Mouse (Mus musculus): ENCODE measurements around the gene Gm9958. TPM values are rescaled to one million over a fixed set of nuclear protein-coding genes. Genes with fewer than 3 reads are reported as not detected.

The Gm9958 gene
- polyA plus RNA-seq, 1 experiment from 2014 or later, result 5.8 TPM

DNA sequence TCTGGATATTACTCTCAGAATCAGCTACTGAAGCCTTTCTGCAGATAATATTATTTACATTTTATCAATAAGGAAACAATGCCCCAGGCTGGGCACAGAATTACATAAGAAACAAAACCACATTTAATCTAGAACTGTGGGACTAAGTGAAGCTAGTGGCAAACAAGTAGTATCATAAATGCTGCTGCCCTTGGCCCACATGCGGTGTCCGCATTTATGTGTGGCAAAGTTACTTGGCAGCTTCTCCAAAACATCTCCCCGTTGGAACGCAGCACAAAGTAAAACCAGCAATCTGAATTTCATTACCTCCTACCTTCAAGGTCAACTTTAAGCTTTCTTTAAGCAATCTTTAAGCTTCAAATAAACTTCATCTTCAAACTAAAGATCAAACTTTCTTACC, 26.2 kb upstream of the Gm9958 start:
- WGBS, result 65% methylated on average over 4 of the region's 4 CpGs
- 0 out of 2 replicates have a peak overlapping the region, but pooled peaks have one; percentile 20 for H3K27ac ChIP-seq (ENCODE audit: low read length)
- H3K27me3 ChIP-seq (replicated peaks; ENCODE audit: insufficient read depth, low read length), result no peaks in the 10 kb centered on the region
- no peak for ATAC-seq
- no peaks in the 10 kb centered on the region for H3K9me3 ChIP-seq (ENCODE audit: low read length)
- no peak overlapping the region for H3K4me3 ChIP-seq (ENCODE audit: low read depth, low read length)
- no peak overlapping the region for H3K9ac ChIP-seq (replicated peaks; ENCODE audit: low read depth)
- H3K4me1 ChIP-seq (ENCODE audit: insufficient read depth, low read depth, low read length), result peaks cover 10% of the 10 kb centered on the region; the same call in 1 of the 2 replicates
- TF ChIP-seq CTCF (IDR thresholded peaks at IDR 0.05) (no peak), EP300 (IDR thresholded peaks at IDR 0.05) (no peak)
- DNase-seq (ENCODE audit: low spot score), result no peak
- H3K4me2 ChIP-seq (replicated peaks; ENCODE audit: low read depth, low read length), result no peak overlapping the region
- H3K36me3 ChIP-seq (ENCODE audit: insufficient read depth, low read length), result no peaks in the 10 kb centered on the region

GRCm38 (mm10) chr5:90346877-90347276, 20.1 kb upstream of the Gm9958 start:
- no peaks in the 10 kb centered on the region for H3K27me3 ChIP-seq (replicated peaks; ENCODE audit: insufficient read depth, low read length)
- H3K36me3 ChIP-seq (ENCODE audit: insufficient read depth, low read length), result no peaks in the 10 kb centered on the region
- H3K4me3 ChIP-seq (ENCODE audit: low read depth, low read length), result no peak overlapping the region
- H3K4me2 ChIP-seq (replicated peaks; ENCODE audit: low read depth, low read length), result no peak overlapping the region
- no peak overlapping the region for H3K9ac ChIP-seq (replicated peaks; ENCODE audit: low read depth)
- TF ChIP-seq EP300 (IDR thresholded peaks at IDR 0.05), result no peak
- no peak for TF ChIP-seq CTCF (IDR thresholded peaks at IDR 0.05)
- WGBS, result 85% methylated on average over 3 of the region's 3 CpGs
- ATAC-seq (no peak), DNase-seq (ENCODE audit: low spot score) (no peak)
- no peaks in the 10 kb centered on the region for H3K9me3 ChIP-seq (ENCODE audit: low read length)
- no peak overlapping the region for H3K27ac ChIP-seq (ENCODE audit: low read length)
- no peaks in the 10 kb centered on the region for H3K4me1 ChIP-seq (ENCODE audit: insufficient read depth, low read depth, low read length)

- no peak overlapping the region for H3K27ac ChIP-seq (ENCODE audit: low read length)
- ATAC-seq, result no peak
- H3K27me3 ChIP-seq (replicated peaks; ENCODE audit: insufficient read depth, low read length), result no peaks in the 10 kb centered on the region
- 90% methylated on average over 4 of the region's 4 CpGs for WGBS
- H3K4me1 ChIP-seq (ENCODE audit: insufficient read depth, low read depth, low read length), result no peaks in the 10 kb centered on the region
- H3K9me3 ChIP-seq (ENCODE audit: low read length), result no peaks in the 10 kb centered on the region
- H3K4me3 ChIP-seq (ENCODE audit: low read depth, low read length), result no peak overlapping the region
- H3K36me3 ChIP-seq (ENCODE audit: insufficient read depth, low read length), result no peaks in the 10 kb centered on the region
- no peak overlapping the region for H3K4me2 ChIP-seq (replicated peaks; ENCODE audit: low read depth, low read length)
- no peak overlapping the region for H3K9ac ChIP-seq (replicated peaks; ENCODE audit: low read depth)
- DNase-seq (ENCODE audit: low spot score), result no peak
- no peak for TF ChIP-seq CTCF (IDR thresholded peaks at IDR 0.05)
Measured at GRCm38 (mm10) chr5:90353552-90354317, 13.3 kb upstream of the Gm9958 start.

DNA sequence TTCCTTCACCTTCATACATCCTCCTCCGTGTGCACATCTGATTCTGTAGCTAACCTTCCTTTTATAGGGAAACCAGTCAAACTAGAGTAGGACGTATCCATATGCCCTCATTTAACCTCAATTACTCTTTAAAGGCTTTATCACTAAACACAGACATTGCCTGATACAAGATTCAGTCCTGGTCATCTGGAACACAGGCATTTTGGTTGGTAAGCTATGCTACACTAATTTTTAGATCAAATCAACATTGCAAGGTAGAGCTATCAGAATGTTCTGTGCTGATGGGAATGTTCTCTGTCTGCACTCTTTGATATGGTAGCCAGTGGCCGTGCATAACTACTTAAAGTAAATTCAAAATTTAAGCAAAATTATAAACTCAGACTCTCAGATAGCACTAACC, 11.2 kb upstream of the Gm9958 start:
- ATAC-seq, result no peak

GRCm38 (mm10) chr5:90364526-90364925, 2.5 kb upstream of the Gm9958 start:
- Histone ChIP-seq H3K4me2 (replicated peaks; ENCODE audit: low read depth, low read length) (peak overlapping the region; percentile 83), H3K9me3 (ENCODE audit: low read length) (no peaks in the 10 kb centered on the region), H3K9ac (replicated peaks; ENCODE audit: low read depth) (peak overlapping the region; percentile 88), H3K4me3 (ENCODE audit: low read depth, low read length) (peak overlapping the region; percentile 96), H3K27ac (ENCODE audit: low read length) (peak overlapping the region; percentile 100), H3K4me1 (ENCODE audit: insufficient read depth, low read depth, low read length) (peaks cover 6% of the 10 kb centered on the region; the same call in 1 of the 2 replicates), H3K27me3 (replicated peaks; ENCODE audit: insufficient read depth, low read length) (no peaks in the 10 kb centered on the region), H3K36me3 (ENCODE audit: insufficient read depth, low read length) (no peaks in the 10 kb centered on the region)
- DNase-seq (ENCODE audit: low spot score) (peak; percentile 91), ATAC-seq (no peak)
- TF ChIP-seq EP300 (IDR thresholded peaks at IDR 0.05) (no peak), CTCF (IDR thresholded peaks at IDR 0.05) (peak; percentile 77)
- under 1% methylated on average over 6 of the region's 6 CpGs for WGBS

More for the DNA sequence above, 11.2 kb upstream of the Gm9958 start:
- no peaks in the 10 kb centered on the region for H3K36me3 ChIP-seq (ENCODE audit: insufficient read depth, low read length)
- no peaks in the 10 kb centered on the region for H3K9me3 ChIP-seq (ENCODE audit: low read length)
- no peak for TF ChIP-seq CTCF (IDR thresholded peaks at IDR 0.05)
- no peak for TF ChIP-seq EP300 (IDR thresholded peaks at IDR 0.05)
- no peak overlapping the region for H3K4me2 ChIP-seq (replicated peaks; ENCODE audit: low read depth, low read length)
- no peaks in the 10 kb centered on the region for H3K27me3 ChIP-seq (replicated peaks; ENCODE audit: insufficient read depth, low read length)
- no peak for DNase-seq (ENCODE audit: low spot score)
- H3K4me3 ChIP-seq (ENCODE audit: low read depth, low read length), result no peak overlapping the region
- H3K4me1 ChIP-seq (ENCODE audit: insufficient read depth, low read depth, low read length), result no peaks in the 10 kb centered on the region
- 85% methylated on average over 3 of the region's 3 CpGs for WGBS
- H3K9ac ChIP-seq (replicated peaks; ENCODE audit: low read depth), result no peak overlapping the region
- H3K27ac ChIP-seq (ENCODE audit: low read length), result no peak overlapping the region

GRCm38 (mm10) chr5:90365141-90365951, 1.7 kb upstream of the Gm9958 start:
- Histone ChIP-seq H3K27me3 (replicated peaks; ENCODE audit: insufficient read depth, low read length) (no peaks in the 10 kb centered on the region), H3K4me1 (ENCODE audit: insufficient read depth, low read depth, low read length) (peaks cover 6% of the 10 kb centered on the region; the same call in 1 of the 2 replicates), H3K9ac (replicated peaks; ENCODE audit: low read depth) (peak overlapping the region; percentile 88), H3K4me3 (ENCODE audit: low read depth, low read length) (peak overlapping the region; percentile 96), H3K9me3 (ENCODE audit: low read length) (no peaks in the 10 kb centered on the region), H3K4me2 (replicated peaks; ENCODE audit: low read depth, low read length) (peak overlapping the region; percentile 83), H3K27ac (ENCODE audit: low read length) (peak overlapping the region; percentile 100), H3K36me3 (ENCODE audit: insufficient read depth, low read length) (no peaks in the 10 kb centered on the region)
- TF ChIP-seq EP300 (IDR thresholded peaks at IDR 0.05) (no peak), CTCF (IDR thresholded peaks at IDR 0.05) (no peak)
- ATAC-seq, result peak; percentile 11
- WGBS, result 1% methylated on average over 52 of the region's 61 CpGs
- peak; percentile 62 for DNase-seq (ENCODE audit: low spot score)

Measured in lung, postnatal 0 days (tissue).